Mouse (Mus musculus) heart, embryonic 12.5 days (tissue): ENCODE measurements around the gene Galnt14. TPM values are rescaled to one million over a fixed set of nuclear protein-coding genes. Genes with fewer than 3 reads are reported as not detected.

Experiments used
- ATAC-seq: fragments of 200-750 bp; cut with Nextera tagmentation; 2 replicates; pipeline ENCODE4 v1.8.0; 2017; ENCODE audit warnings: moderate TSS enrichment, moderate library complexity; ENCODE audit not compliant: insufficient number of reproducible peaks, low FRiP score
- H3K27ac ChIP-seq: fragments of 300-500 bp; sonication (generic); 2 replicates; pipeline ENCODE4 v1.5.1; 2016; ENCODE audit warnings: mild to moderate bottlenecking, moderate library complexity; ENCODE audit not compliant: poor library complexity, severe bottlenecking
- H3K27me3 ChIP-seq: fragments of 300-500 bp; sonication (generic); replicated peaks from 2 replicates; pipeline ENCODE4 v1.6.1; 2016; ENCODE audit warnings: mild to moderate bottlenecking, moderate library complexity
- H3K36me3 ChIP-seq: fragments of 300-500 bp; sonication (generic); 2 replicates; pipeline ENCODE4 v1.6.1; 2016; ENCODE audit warnings: mild to moderate bottlenecking, moderate library complexity
- H3K4me1 ChIP-seq: fragments of 300-500 bp; sonication (generic); replicated peaks from 2 replicates; pipeline ENCODE4 v1.6.1; 2016; ENCODE audit warnings: mild to moderate bottlenecking
- H3K4me2 ChIP-seq: fragments of 300-500 bp; sonication (generic); 2 replicates; pipeline ENCODE4 v1.6.1; 2016; ENCODE audit warnings: mild to moderate bottlenecking, moderate library complexity
- H3K4me3 ChIP-seq: fragments of 300-500 bp; sonication (generic); 2 replicates; pipeline ENCODE4 v1.5.1; 2016; ENCODE audit warnings: mild to moderate bottlenecking
- H3K9ac ChIP-seq: fragments of 300-500 bp; sonication (generic); 2 replicates; pipeline ENCODE4 v1.6.1; 2016; ENCODE audit warnings: mild to moderate bottlenecking, moderate library complexity
- H3K9me3 ChIP-seq: fragments of 300-500 bp; sonication (generic); replicated peaks from 2 replicates; pipeline ENCODE4 v1.6.1; 2016; ENCODE audit warnings: mild to moderate bottlenecking, moderate library complexity
- WGBS: fragments of 180-500 bp; shearing (Covaris S2); methylation state at CpG from one replicate; pipeline ENCODE4 v1.1.7; 2016; 5-methylcytosine and 5-hydroxymethylcytosine counted together
- polyA plus RNA-seq: library from polyadenylated mRNA; unstranded; fragments of >200 nt; fragmentation: Nextera tagmentation; extraction: Ambion mirVana; gene quantifications from 2 replicates; pipeline ENCODE4 v1.2.1, GENCODE M21; 2016

Gene Galnt14
- polyA plus RNA-seq, 1 experiment from 2014 or later, result 0.82 TPM

DNA sequence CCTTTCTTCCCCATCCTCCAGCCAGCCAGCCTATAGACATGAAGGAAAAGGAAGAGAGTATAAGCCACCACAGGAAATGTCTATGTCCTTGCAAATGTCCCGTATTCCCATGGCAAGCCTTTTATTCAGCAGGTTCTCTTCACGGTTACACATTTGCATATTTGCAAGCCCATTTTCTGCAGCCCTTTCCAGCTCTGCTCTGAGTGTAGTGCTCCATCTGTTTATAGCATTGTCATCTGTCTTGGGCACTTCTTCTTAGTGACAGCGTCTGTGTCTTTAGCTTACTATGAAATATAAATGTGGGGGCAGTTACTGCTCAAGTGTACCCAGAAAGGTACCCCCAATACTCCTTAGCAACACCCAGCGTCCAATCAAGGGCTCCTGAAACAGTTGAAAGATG, 83.3 kb downstream of the Galnt14 start:
- H3K4me1 ChIP-seq, result peaks cover 5% of the 10 kb centered on the region
- H3K27me3 ChIP-seq, result no peaks in the 10 kb centered on the region
- no peak overlapping the region for H3K27ac ChIP-seq
- ATAC-seq, result no peak
- 77% methylated on average over 4 of the region's 4 CpGs for WGBS
- no peak overlapping the region for H3K4me3 ChIP-seq
- no peak overlapping the region for H3K9ac ChIP-seq
- H3K4me2 ChIP-seq, result no peak overlapping the region
- no peaks in the 10 kb centered on the region for H3K36me3 ChIP-seq
- H3K9me3 ChIP-seq, result no peaks in the 10 kb centered on the region

DNA sequence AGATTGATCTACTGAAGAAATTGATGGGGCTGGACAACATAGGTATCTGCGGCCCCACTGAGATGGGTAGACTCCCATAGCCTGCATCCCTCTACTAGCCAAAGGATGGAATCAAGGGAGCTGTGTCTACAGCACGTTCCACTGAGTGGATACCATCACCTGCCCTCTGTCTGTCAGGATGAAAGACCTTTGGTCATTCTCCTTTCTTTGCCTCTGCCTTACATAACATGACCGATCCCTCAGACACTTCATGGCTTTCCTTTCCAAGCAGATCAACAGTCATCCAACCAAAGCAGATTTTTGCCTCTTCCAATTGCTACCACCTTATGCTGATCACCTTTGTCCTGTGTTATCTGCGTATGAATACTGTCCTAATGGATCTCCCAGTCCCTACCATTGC, 90.2 kb downstream of the Galnt14 start:
- Histone ChIP-seq H3K4me2 (no peak overlapping the region), H3K4me1 (no peaks in the 10 kb centered on the region), H3K9me3 (no peaks in the 10 kb centered on the region), H3K9ac (no peak overlapping the region), H3K27ac (no peak overlapping the region), H3K27me3 (no peaks in the 10 kb centered on the region), H3K36me3 (no peaks in the 10 kb centered on the region), H3K4me3 (no peak overlapping the region)
- no peak for ATAC-seq
- WGBS, result 83% methylated on average over 4 of the region's 4 CpGs

DNA sequence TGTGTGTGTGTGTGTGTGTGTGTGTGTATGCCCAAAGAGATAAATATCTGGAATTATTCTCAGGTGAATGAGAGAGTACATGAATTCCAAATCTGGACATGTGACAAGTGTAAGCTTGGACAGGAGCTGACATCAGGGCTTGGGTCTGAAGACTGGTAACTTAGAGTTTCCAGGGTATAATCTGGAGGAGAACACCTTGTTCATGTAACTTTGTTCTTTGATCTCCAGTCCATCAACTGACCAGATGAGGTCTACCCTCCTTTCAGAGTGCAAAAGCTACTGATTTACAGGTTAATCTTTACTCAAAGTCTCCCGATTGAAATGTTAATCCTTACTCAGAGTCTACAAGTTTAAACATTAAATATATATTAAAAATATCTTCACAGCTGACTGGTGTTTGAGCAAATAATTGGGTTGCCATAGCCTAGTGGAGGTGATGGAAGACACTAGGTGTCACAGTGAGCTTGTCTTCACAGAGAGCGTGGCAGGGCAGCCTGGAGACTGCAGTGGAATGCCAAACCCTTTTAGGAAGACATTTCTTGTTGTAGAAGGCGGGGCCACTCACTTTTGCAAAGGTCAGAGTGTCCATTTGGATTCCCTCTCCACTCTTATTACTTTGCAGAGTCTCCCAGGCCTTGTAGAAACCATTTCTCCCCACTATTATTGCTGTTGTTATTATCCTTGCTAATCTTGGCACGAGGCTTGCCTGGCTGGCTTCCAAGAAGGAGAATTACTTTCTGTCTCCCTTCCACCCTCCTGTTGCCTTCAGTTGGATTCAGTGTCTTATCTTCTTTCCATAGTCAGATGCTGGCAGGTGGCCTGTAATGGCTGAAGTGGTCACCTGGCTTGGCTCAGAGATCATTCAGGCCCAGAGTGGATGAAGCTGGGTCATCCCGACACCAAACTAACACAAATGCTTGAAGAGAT, 107.4 kb downstream of the Galnt14 start:
- Histone ChIP-seq H3K4me2 (no peak overlapping the region), H3K9me3 (no peaks in the 10 kb centered on the region), H3K27me3 (no peaks in the 10 kb centered on the region), H3K9ac (no peak overlapping the region), H3K4me1 (peaks cover 7% of the 10 kb centered on the region), H3K4me3 (no peak overlapping the region), H3K36me3 (no peaks in the 10 kb centered on the region), H3K27ac (no peak overlapping the region)
- ATAC-seq, result no peak
- WGBS, result 60% methylated on average over 5 of the region's 5 CpGs

DNA sequence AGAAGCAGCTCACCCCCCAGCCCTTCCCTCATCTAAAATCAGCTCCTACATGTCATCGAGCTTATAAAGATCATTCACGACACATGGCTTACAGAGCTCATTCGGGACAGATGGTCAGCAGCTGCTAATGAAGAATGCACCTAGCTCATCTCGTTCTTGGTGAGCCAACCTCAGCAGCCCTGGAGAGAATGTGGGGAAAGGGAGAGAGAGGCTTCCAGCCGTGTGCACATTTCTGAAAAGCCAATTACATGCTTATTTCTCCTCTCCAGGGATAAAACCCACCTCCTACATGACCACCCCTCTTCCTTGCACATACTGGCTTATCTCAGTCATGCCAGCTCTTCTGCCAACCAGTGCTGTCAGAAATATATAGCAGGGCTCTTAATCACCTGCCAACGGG, 110.3 kb downstream of the Galnt14 start:
- Histone ChIP-seq H3K4me2 (no peak overlapping the region), H3K9ac (no peak overlapping the region), H3K4me1 (peaks cover 7% of the 10 kb centered on the region), H3K27ac (no peak overlapping the region), H3K27me3 (no peaks in the 10 kb centered on the region), H3K9me3 (no peaks in the 10 kb centered on the region), H3K4me3 (no peak overlapping the region), H3K36me3 (no peaks in the 10 kb centered on the region)
- ATAC-seq, result no peak
- WGBS, result 76% methylated on average over 6 of the region's 6 CpGs

DNA sequence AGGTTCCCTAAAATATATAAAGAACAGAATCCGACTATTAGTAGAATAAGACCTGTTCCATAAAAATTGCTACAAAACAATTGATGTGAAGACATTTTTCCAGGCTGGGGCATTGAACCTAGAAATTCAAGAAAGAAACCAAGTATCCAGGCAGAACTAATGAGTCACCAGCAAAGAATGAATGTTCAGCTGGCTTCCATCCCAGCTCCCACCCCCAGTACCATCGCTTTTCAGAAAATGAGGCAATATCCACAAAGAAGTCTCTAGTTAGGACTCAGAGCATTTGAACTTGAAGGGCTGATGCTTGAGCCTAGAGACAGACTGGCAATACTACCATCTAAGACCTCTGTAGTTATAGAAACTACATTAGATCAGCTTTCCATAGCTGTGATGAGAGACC, 118.2 kb downstream of the Galnt14 start:
- Histone ChIP-seq H3K4me1 (no peaks in the 10 kb centered on the region), H3K27me3 (no peaks in the 10 kb centered on the region)

DNA sequence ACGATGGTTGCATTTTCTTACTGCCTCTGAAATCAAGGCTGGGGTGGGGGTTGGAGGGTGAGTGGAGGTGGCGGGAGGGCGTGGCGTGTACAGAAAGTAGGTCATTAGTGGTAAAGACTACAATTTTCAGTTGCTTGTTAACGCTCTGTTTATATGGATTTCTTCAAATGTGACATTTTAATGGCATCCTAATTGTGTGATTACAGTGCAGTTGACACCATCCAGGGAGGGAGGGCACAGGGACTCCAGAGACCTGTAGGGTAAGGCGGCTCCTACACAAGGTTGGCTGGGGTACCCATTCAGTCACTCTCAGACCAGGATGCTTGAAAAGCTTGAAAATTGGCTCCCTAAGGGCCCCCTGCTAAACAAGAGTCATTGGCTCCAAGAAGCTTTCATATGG, 122.7 kb downstream of the Galnt14 start:
- Histone ChIP-seq H3K9me3 (no peaks in the 10 kb centered on the region), H3K4me3 (no peak overlapping the region), H3K4me2 (no peak overlapping the region), H3K27me3 (no peaks in the 10 kb centered on the region), H3K36me3 (no peaks in the 10 kb centered on the region), H3K4me1 (peaks cover 14% of the 10 kb centered on the region), H3K27ac (no peak overlapping the region), H3K9ac (no peak overlapping the region)
- WGBS, result 81% methylated on average over 6 of the region's 6 CpGs
- ATAC-seq, result no peak

More for the DNA sequence above, 118.2 kb downstream of the Galnt14 start:
- Histone ChIP-seq H3K36me3 (no peaks in the 10 kb centered on the region), H3K9ac (no peak overlapping the region), H3K4me3 (no peak overlapping the region), H3K27ac (no peak overlapping the region), H3K4me2 (no peak overlapping the region), H3K9me3 (no peaks in the 10 kb centered on the region)
- ATAC-seq, result no peak
- WGBS, result 71% methylated on average over 2 of the region's 2 CpGs

DNA sequence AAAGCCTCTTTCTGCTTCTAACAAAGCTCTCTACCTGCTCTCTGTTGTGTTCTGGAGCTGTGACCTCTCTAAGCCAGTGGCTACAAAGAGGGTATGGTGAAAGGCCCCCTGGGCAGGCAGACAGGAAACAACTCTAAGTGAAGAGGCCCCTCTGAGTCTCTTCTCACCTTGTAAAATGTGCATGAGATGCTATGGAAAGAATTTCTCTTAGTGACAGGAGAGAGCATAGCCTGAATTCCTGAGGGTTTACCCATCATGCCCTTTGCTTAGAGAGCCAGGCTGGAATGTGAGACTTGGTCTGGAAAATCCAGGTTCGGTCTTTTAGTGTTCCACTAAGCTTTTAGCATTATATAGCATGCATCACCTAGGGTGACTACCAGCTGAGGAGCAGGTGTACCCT, 136.1 kb downstream of the Galnt14 start:
- H3K9ac ChIP-seq, result no peak overlapping the region
- no peak for ATAC-seq
- 0 out of 2 replicates have a peak overlapping the region, but pooled peaks have one; percentile 11 for H3K4me2 ChIP-seq
- no peak overlapping the region for H3K4me3 ChIP-seq
- no peaks in the 10 kb centered on the region for H3K27me3 ChIP-seq
- 29% methylated on average over 1 of the region's 1 CpGs for WGBS
- no peaks in the 10 kb centered on the region for H3K9me3 ChIP-seq
- H3K36me3 ChIP-seq, result no peaks in the 10 kb centered on the region
- peak overlapping the region; percentile 24; the same call in 1 of the 2 replicates for H3K27ac ChIP-seq
- H3K4me1 ChIP-seq, result peaks cover 28% of the 10 kb centered on the region

DNA sequence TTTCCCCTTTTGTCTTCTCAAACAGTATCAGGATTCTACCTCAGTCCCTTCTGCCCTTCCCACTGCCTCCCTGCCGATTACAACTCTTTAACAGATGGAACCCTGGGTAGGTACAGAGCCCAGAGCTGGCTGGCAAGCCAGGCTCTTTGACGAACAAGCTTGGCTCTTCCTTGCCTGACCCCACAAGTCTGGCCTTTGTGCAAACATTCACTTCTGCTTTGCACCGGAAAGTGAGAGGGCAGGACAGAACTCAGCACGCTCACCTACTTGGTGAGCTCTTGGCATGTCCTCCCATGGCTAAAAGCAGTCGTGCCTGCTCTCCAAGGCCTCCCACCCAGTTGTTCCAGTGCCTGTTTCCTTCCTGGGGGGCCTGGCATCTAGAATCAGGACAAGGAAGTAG, 137.4 kb downstream of the Galnt14 start:
- no peak for ATAC-seq
- no peak overlapping the region for H3K9ac ChIP-seq
- H3K9me3 ChIP-seq, result no peaks in the 10 kb centered on the region
- H3K4me2 ChIP-seq, result no peak overlapping the region
- 65% methylated on average over 5 of the region's 5 CpGs for WGBS
- H3K36me3 ChIP-seq, result no peaks in the 10 kb centered on the region
- H3K27ac ChIP-seq, result no peak overlapping the region
- no peak overlapping the region for H3K4me3 ChIP-seq
- H3K27me3 ChIP-seq, result no peaks in the 10 kb centered on the region
- H3K4me1 ChIP-seq, result peaks cover 28% of the 10 kb centered on the region

DNA sequence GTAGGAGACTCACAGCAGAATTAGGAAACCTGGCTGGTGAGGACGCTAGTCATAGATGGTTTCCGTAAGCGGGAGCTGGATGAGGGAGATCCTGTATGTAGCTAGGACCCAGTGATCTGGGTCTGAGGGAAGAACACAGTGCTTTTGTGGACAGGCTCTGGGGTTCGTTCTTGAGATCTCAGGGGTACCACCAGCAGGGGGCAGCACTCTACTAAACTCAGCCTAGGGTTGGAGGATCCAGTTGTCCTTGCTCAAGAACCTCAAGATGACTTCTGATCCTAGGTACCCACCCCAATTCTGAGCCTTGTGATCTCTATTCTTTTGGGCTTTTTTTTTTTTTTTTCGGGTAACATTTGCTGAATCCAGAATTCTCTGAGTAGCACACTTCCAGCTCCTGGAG, 137.8 kb downstream of the Galnt14 start:
- Histone ChIP-seq H3K27ac (no peak overlapping the region), H3K9me3 (no peaks in the 10 kb centered on the region), H3K36me3 (no peaks in the 10 kb centered on the region), H3K9ac (no peak overlapping the region), H3K27me3 (no peaks in the 10 kb centered on the region), H3K4me3 (no peak overlapping the region), H3K4me1 (peaks cover 28% of the 10 kb centered on the region), H3K4me2 (no peak overlapping the region)
- ATAC-seq, result no peak; the same call in 1 of the 2 replicates
- 66% methylated on average over 5 of the region's 5 CpGs for WGBS

DNA sequence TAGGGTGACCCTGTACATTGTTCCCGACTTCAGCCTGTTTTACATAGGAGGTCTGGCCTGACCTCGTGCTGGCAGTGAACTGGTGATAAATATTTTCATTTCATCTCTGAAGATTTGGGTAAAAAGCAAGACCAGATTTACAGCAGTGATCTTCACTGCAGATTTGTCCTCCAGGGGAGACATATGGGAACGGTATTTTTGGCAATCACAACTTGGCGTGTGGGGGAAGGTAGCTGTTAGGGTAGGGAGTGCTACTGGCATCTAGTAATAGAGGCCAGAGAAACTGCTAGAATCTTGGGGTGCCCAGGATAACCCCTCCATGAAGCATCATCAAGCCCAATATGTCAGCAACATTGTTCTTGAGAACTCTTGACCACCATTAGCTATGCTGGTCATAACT, 138.3 kb downstream of the Galnt14 start:
- no peaks in the 10 kb centered on the region for H3K36me3 ChIP-seq
- ATAC-seq, result no peak

DNA sequence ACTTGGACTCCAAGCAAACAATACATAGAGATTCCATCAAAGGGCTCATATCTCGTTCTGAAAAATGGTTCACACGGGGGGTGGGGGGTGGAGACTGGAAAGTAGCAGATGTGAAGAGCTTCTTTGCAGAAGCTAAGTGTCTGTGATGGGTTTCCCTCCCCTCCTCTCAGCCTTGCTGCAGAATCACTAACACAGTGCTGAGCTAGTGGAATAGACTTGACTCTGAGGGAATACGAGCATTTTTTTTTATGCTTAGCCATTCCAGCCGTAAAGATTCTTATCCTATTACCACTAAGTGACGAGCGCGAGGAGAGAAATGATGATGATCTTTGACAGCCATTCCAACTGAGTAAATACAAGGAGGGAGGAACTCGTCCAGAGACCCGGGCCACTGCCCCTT, 142.0 kb downstream of the Galnt14 start:
- no peak overlapping the region for H3K27ac ChIP-seq
- ATAC-seq, result no peak
- WGBS, result 66% methylated on average over 9 of the region's 9 CpGs
- H3K36me3 ChIP-seq, result no peaks in the 10 kb centered on the region
- no peak overlapping the region for H3K4me3 ChIP-seq
- no peak overlapping the region for H3K9ac ChIP-seq
- no peak overlapping the region for H3K4me2 ChIP-seq
- no peaks in the 10 kb centered on the region for H3K27me3 ChIP-seq
- H3K9me3 ChIP-seq, result no peaks in the 10 kb centered on the region
- H3K4me1 ChIP-seq, result peaks cover 4% of the 10 kb centered on the region; the same call in 1 of the 2 replicates

More for the DNA sequence above, 138.3 kb downstream of the Galnt14 start:
- Histone ChIP-seq H3K4me1 (peaks cover 28% of the 10 kb centered on the region), H3K9ac (no peak overlapping the region), H3K4me2 (no peak overlapping the region), H3K4me3 (no peak overlapping the region), H3K9me3 (no peaks in the 10 kb centered on the region), H3K27ac (no peak overlapping the region), H3K27me3 (no peaks in the 10 kb centered on the region)
- WGBS, result 58% methylated on average over 4 of the region's 4 CpGs
